Mouse (Mus musculus) olfactory bulb, adult 2 months (tissue): ENCODE measurements at regions not wholly inside any gene's neighbourhood (a gene's known extent, or its start where the extent isn't known, plus 50 kb on each side); places are given as distances from the start of the nearest gene placed in this dataset.

Source experiments
- CTCF ChIP-seq: fragments of 200-500 bp; IDR thresholded peaks from 2 replicates; pipeline ENCODE4 v1.5.1; 2012; ENCODE audit warnings: low read depth, mild to moderate bottlenecking, low read length, moderate library complexity; ENCODE audit not compliant: insufficient read depth
- POLR2A ChIP-seq: fragments of 200-500 bp; IDR thresholded peaks from 2 replicates; pipeline ENCODE4 v1.6.1; 2012; ENCODE audit warnings: mild to moderate bottlenecking, low read depth, low read length, moderate library complexity; ENCODE audit not compliant: insufficient read depth

DNA sequence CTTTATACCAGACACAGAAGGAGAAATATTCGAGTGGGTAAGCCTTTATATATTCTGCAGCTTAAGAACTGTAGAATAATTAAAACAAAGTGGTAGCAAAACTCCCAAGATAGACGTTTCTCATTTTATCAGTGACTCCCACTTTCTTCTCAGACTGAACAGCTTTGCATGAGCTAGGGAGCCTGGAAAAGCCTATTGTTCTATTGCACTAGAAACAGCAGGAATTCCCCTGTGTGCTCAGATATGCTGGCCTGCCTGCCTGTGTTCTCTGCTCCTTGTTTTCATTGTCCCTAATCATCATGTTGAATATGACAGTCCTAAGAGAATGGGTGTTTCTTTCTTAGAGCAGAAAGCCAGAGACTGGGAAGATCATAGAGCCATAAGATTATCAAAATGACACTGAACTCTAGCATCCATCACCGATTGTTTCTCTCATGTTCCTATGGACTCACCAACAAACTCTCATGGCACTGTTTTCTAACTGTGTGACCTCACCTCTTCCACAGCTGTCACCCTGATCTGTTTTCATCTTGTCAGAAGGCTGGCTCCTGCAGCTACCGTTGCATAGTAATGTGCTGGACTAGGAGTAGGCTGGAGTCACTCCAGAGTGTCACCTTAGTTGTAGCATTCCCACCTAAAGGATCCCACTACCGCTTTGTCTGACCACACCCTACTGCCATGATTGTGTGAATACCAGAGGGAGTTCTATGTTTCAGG lies 108.9 kb upstream of the Cadps start:
- TF ChIP-seq POLR2A (no peak), CTCF (no peak)
